Mouse (Mus musculus) skeletal muscle tissue, adult 2 months (tissue): ENCODE data around the gene Art5.
"Not testable (repeated sequence)": the region's sequence is repeated elsewhere in the genome, so short reads cannot be mapped to it uniquely, and the experiment has no call there.

ENCODE experiments used
- DNase-seq: peaks from one replicate; pipeline ENCODE4 v3.0.0-alpha.2; 2012; ENCODE audit warnings: low read depth, low spot score

The Art5 gene

DNA sequence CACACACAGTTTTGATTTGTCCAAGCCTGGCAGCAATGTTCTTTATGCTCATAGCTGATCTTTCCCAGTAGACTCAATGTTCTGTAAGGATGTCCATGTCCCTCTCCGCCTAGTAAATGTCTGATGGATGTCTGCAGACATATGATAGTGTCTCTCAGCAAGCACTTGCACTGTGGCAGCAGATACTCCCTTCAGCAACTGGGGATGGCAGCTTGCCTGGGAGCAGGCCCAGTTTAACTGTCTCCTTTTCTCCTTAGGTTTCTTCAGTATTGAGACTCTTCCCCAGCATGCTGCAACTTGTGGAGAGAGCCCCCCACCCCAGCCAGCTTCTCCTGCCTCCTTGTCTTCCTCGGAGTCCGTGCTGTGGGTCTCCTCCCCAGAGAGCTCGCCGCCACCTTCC is 27.5 kb downstream of the Art5 start:
- DNase-seq, result peak; percentile 54

DNA sequence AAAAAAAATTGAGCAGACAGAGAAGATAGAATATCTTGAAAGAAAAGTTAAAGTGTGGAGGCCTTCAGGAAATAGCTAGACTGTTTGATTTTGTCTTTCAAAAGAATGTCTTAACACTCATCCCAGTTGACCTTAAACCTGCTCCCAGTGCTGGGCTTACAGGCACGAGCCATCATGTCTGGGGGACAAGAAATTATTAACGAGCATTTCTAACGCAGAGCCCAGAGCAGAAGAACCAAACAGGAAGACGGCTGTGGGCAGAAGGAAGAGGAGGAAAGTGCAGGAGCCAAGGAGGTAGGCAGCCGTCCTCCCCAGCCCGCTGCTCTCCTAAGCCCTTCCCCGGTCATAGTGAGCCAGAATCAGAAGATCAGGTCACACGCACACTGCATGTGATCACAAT is 29.0 kb downstream of the Art5 start:
- DNase-seq, result no peak

DNA sequence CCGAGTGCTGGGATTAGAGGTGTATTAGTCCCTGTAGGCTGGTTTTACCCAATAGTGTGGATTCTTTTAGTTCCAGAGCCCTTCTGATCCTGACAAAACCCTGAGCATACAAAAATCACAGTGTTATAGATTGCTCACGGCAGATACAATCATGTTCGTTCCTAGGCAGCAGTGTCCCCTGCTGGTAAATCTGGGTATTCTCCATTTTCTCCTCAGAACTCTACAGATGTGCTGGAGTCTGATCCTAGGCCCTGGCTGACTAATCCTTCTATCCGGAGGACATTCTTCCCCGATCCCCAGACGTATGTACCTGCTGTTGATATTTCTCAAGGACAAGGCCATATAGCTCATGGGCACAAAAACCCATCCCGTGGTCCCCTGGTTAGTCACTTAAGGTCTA is 30.8 kb downstream of the Art5 start:
- DNase-seq, result no peak

DNA sequence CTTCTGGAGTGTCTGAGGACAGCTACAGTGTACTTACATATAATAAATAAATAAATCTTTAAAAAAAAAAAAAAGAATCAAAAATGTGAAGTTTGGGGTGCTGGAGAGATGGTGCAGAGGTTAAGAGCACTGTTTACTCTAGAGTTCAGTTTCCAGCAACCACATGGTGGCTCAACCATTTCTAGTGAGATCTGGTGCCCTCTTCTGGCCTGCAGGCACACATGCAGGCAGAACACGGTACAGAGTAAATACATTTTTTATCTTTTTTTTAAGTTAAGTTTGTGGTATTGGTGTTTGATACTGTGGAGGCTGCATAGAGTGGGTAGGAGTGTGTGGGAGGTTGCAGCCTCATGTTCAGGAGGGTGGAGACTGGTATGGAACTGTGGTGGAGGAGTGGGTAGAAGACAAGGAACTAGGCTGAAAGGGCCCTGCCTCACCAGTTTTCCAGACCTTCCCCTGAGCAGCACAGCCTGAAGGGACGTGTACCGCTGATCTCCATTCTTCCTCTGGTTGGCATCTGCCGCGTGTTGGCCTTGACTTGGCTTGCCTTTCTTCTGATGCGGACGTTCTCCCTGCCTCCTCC is 32.5 kb downstream of the Art5 start:
- DNase-seq, result no peak

DNA sequence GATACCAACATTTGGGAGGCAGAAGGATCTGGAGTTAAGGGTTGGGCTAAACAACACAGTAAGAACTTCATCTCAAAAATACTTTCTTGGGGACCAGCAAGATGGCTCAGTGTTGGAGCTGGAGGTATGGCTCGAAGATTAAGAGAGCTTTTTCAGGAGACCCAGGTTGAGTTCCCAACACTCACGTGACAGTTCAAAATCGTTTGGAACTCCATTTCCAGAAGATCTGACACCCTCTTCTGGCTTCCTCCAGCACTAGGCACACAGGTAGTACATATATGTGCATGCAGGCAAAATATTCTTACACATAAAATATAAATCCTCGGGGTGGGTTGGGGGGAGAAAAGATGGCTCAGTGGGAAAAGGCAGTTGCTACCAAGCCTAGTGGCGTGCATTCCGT is 42.9 kb downstream of the Art5 start:
- no peak for DNase-seq

DNA sequence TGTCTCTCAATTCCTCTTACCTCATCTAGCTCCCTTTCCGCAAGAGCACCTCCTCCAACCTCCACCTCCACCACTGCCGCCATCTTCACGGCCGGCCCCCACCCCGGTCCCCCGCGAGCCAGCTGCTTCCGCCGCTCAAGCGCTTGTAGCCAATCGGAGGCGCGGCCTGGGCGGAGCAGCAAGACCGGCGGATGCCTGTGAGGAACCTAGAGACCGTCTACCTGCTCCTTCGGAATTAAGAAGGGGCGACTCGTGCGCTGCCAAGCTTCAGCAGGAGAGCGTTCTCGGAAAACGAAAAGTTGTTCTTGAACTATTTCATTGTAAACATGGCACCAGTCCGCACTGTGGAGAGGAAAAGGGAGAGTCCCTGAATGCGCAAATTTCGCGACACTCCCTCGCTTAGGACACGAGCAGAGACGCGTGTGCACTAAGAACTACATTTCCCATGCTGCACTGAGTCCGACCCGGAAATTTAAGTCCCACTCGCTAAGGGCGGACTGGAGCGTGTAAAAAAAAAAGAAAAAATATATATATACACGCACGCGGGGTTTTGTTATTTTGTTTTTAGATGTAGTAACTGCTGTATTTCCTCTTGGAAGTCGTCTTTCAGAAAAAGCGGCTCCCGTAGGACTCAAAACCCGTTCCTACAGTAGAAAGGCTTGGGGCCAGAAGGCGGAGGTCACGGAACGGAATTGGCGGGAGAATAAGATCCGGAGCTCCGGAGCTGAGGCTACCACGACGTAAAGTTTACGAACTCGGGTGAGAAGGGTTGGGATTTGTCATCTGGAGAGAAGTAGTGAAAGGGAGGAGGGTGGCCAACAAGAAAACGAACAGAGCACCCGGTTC is 44.0 kb downstream of the Art5 start, which contains the start of the genes Rnf121, Xndc1 and Xntrpc:
Rnf121 (minus strand) TSS at position 424 of the 846 bp plus-strand sequence.
Xndc1 (plus strand) TSS at position 466 of the 846 bp plus-strand sequence.
Xntrpc (plus strand) TSS at position 668 of the 846 bp plus-strand sequence.
- DNase-seq, result peak; percentile 88

DNA sequence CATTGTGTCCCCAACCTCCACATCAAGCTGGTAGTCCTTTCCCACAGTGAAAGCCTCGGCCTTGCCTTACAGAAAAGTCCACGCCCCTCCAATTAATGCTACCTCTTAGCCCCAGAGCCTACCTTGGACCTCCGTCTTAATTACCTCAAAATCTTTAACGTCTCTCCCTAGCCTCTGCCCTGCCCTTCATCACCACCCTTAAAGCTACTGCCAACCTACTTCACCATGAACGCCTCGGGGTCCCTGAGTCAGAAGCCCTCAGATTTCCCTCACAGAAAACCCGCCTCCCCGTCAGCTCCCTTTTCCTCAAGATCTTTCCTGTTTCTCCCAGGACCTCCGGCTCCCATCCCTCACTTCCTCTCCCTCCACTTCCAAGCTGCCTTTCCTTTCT is 44.6 kb downstream of the Art5 start:
- DNase-seq, result no peak

DNA sequence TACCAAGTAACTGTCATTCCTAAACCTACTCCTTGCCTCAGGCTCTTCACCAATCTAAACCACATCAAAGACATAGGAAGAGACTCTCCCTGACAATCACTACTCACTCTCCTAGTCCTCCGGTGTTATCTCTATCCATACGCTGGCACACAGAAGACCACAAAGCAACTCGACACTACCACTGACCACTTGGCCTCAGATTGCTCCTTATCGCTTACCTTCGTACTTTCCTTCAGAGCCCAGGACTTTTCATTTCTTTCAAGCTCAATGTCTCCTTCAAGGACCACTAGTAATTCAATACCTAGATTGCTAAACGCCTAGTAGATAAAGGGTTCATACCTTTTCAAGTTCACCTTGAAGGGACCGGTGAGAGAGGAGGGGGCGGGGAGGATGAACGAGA is 45.4 kb downstream of the Art5 start:
- DNase-seq, result no peak

DNA sequence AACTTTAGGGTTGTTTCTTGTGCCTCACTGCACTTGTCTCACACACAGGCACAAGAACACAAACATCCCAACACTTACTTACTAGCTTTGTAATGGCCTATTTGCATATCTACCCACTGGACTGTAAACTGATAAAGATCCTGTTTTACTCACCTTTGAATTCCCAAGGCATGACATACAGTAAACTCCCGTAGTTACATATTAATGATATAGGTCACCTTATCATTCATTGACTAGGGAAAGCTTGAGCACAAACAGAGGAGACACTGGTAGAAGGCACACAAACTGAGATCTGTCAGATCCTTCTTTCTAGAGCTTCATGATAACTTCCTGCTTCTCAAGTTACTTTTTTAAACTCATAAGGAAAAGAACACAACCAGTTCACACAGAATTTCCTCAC is 47.1 kb downstream of the Art5 start:
- no peak for DNase-seq

DNA sequence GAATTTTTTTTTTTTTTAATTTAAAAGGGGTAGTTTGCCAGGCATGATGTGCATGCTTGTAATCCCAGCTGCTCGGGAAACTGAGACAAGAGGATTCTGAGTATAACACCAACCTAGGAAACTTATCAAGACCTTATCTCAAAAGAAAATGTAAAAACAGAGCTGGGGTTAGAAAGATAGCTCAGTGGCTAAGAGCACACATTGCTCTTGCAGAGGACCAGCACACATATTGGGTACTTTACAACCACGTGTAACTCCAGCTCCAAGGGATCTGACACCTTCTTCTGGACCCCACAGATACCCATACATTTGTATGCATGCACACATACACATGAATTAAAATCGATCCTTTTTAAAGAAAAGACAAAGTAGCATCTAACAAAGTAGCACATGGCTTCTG is 47.9 kb downstream of the Art5 start:
- no peak for DNase-seq

DNA sequence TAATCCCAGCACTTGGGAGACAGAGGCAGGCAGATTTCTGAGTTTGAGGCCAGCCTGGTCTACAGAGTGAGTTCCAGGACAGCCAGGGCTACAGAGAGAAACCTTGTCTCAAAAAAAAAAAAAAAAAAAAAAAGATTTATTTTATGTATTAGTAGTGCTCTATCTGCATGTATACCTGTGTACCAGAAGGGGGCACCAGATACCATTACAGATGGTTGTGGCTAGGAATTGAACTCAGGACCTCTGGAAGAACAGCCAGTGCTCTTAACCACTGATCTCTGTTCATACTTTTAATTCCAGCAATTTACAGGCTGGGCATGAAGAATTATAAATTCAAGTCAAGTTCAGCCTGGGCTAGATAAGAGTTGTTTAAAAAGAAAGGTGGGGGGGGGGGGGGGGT is 60.8 kb downstream of the Art5 start:
- DNase-seq, result not testable (repeated sequence)
